Mouse (Mus musculus) spleen, adult 12 weeks (tissue): ENCODE measurements around the gene Hlcs.

Experiments used
- DNase-seq: peaks from one replicate; pipeline ENCODE4 v3.0.0; 2022; ENCODE audit warnings: low spot score

Gene Hlcs

GRCm38 (mm10) chr16:94094251-94095108, 218.9 kb downstream of the Hlcs start:
- no peak for DNase-seq

GRCm38 (mm10) chr16:94093151-94093863, 220.1 kb downstream of the Hlcs start:
- no peak for DNase-seq

DNA sequence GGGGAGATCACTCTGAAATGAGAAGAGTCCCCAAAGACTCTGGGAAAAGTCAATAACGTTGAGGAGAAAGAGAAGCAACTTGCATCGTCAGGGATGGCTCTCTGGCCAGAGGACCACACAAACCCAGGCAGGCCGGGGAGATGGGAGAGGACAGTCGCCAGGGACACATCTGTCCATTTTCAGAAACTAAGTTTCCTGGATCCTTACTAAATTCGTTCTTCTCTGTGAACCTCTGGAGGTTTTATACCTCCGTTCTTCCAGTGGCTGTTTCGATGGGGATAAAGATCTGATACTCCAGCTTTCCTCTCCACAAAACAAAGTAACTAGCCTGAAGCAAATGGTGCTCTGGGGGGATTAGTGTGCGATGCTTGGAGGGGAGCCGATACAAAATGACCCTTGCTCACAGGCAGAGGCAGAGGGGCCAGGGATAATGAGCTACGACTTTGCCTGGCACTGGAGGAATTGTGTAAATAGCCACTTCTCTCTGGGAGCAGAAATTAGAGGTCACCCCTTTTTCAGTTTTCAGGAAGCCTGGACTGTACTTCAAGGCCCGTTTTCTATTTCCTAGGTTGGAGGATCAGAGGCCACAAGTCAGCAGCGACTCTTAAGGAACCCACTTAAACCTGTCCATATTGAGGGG, 220.7 kb downstream of the Hlcs start:
- no peak for DNase-seq

DNA sequence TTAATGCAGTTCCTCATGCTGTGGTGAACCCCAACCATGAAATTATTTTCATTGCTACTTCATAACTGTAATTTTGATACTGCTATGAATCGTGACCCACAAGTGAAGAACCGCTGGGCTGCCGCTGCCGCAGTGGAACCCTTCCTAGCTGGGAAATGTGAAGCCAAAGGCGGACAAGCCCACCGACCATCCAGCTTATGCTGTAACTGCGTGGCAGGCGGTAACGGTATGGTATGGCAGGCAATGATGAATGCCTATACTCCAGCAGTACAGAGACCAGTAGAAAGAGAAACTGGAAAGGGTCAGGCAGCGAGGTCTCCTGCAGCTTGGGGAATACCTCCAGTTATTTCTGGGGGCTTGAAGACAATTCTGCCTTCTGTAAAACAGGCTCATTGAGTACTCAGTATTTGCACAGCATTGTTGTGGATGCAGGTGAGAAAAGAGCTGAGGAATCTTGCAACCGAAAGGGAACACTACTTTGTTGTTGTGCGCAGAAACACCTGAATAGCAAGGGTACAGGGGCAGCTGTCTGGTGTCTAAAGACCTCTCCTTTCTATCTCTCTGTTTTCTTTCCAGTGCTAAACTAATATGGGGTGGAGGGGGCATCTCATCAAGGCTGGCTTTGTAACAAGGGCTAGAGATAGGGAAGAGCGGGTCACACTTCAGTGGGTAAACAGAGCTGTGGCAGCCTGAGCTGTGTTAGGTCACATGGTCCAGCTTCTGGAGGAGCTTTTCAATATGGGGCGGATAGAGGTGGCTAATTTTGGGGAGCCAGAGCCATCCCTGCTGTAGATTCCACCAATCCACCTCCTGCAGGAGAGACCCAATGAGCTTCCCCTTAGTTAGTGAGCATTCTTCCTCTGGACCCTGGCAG, 224.3 kb downstream of the Hlcs start:
- DNase-seq, result no peak

DNA sequence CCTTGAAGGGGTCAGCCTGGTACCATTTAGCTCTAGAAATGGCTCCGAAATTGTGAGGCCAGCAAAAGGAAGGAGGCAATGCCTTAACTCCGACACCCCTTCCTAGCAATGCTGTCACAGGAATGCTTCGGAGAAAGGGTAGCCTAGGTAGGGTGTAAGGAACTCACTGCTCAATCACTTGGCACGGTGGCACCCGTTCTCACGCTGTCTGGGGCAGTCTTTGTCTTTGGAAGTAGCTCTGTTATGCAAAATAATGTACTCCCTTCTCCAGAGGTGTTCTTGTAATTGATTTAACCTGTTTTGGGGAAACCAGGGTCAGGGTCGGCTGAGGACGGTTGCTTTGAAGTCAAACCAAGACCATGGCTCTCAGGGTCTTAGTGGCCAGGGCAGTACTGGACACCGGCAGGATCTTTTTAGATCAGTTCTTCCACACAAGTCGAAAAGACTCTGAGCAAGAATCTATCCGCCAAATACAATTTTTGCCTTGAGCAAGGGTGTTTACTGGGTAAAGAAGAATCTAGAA, 225.1 kb downstream of the Hlcs start:
- no peak for DNase-seq

DNA sequence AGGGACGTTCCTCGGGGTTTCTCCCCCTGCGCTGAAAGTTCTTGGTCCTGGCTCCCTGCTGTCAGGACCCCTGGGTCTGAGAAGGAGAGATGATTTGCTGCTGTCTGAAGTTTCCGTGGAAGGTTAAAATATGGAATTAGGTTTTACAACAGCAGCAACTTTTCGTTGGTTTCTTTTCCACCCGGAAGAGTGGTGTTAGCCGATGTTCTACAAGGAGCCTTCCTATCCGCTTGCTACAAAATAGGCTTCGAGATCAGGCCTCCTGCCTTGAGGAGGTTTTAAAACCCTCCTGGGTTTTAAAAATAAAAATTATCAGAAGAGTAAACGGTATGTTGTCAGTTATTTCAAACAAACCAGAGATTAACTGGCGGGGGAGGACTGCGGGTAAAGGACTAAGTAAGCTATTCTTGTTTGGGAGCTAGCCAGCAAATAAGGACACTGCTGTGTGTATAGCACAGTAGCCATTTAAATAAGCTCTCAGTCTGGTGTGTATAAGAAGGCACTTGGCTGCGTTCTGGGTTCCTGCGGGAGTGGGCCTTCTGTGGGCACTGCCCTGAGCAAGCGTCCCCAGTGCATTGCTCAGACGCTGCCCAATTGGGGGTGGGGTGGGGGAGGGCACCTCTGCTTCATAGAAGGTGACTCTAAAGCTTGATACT, 225.7 kb downstream of the Hlcs start:
- no peak for DNase-seq

GRCm38 (mm10) chr16:94086701-94087569, 226.4 kb downstream of the Hlcs start:
- DNase-seq, result no peak

DNA sequence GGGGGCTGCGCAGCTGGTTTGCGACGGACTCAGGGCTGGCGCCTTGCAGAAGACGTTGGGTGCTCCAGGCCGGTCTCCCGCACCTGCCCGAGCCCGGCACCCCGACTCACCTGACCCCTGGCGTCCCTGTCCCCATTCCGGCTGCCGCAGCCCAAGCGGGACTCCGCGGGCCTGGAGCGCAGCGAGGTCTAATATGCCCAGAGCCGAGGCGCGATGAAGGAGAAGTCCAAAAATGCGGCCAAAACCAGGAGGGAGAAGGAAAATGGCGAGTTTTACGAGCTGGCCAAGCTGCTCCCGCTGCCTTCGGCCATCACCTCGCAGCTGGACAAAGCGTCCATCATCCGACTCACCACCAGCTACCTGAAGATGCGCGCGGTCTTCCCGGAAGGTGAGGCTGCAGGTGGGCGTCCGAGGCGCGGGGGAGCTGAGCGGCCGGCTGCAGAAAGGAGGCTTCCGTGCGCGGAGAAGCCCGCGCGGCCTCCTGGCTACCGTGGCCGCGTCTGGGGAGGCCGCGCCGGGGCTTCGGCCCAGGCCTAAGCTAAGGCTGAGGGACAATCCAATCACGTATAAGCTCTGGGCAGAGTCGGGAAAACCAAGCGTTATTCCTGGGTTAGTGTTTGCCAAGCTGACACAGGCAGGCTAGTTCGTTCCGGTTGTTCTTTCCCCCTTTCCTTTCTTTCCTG, 227.6 kb downstream of the Hlcs start:
- DNase-seq, result no peak

DNA sequence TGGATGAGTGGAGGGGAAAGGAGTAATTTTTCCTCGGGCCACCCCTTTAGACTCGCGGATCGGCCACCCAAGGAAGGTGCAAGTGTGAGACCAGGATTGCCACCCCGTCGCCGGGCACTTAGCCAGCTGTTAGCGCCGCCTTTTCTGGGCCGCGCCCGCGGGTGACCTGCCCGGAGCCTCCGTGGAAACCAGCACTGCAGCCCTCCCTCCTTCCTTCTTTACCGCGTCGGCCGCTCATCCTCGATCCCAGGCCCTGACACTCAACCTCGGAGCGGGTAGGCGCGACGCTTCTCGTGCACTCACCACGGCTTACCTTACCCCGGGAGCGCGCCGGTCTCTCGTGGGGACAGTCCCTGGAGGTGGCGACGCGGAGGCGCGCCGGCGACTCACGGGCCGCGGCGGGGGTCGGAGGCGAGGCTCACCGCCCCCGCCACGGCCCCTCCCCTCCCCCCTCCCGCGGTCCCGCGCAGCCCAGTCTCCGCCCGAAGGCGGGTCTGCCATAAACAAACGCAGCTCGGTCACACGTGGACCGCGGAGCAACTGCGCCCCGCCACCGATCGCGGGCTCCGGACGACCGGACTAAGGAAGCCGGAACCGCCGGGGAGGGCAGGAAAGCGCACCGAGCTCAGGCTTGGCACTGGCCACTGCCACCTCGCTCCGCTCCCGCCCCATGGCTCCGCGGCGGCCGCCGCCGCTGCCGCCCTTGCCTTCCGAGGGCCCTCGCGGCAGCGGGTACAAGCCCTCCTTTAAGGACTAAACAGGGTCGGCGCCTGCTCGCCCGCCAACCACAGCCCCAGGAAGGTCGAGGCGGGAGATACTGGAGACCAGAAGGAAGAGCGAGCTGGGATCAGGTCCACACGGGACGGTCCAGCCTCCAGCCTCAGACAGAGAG, 228.4 kb downstream of the Hlcs start, which contains the start of gene Sim2:
TSS of gene Sim2 (plus strand) at position 221 of the 892 bp plus-strand sequence.
- no peak for DNase-seq

DNA sequence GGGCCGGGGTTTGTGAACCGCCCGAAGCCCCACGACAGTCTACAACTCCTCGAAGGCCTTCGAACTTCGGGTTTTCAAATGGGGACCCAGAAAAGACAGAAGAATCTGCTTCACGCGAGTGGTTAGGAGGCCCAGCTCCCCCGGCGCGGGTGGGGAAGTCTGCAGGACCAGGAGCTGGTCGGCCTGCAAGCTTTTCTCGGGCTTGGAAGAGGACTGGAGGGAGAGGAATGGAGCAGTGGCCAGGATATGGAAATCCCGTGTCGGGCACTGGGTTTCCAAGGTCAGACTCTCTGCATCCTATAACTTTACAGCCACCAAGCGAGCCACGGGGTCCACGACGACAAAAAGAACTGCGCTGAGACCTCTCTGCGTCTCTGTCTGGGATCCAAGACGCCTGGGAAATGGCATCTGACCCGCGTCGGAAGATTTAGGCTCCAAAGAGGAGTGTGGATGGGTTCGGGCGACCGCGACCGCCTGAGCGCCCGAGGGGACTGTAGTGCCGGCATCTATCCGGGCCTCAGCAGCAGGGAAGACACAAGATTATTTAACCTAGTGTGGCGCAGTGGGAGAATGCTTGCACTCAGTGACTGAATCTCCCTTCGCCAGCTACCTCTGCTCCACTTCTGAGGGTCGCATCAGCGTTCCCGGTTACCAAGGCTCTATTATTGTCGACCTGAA, 229.4 kb downstream of the Hlcs start:
- no peak for DNase-seq

DNA sequence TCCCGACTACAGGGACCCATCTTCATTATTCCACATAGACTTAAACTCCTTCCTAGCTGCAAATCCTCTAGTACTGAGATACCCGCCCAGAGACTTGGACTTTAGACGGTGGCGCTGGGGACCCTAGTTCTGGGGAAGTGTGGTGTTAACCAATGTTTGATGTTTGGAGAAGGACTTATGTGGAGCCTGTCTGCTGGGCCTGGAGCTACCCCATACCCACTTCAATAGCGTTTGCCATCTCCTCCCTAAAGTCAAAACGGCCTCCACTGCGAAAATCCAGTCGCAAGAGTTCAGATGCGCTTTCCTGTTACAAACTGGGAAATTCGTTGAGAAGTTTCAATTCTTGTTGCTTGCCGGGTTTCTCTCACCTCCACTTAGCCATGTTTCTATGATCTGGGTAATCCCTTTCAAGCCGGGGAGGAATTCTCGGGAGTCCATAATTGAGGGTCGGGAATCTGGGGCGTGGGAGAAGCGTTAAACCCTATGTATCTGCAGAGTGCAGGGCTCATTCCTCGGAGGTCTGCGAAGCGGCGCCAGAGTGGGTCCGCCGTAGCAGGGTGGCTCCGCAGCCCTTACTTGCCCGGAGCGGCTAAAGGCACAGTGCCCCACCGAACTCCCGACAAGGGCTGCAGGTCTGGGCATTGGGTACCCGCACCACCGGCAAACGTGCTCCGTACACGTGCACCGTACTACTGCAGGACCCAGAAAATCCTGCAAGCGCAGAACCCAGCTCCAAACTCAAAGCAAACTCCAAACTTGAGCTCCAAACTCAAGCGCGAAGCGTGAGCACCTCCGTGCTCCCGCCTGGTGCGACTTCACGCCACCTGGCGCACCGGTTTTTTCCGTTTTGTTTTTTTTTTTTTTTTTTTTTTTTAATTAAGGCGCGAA, 230.2 kb downstream of the Hlcs start:
- DNase-seq, result no peak

DNA sequence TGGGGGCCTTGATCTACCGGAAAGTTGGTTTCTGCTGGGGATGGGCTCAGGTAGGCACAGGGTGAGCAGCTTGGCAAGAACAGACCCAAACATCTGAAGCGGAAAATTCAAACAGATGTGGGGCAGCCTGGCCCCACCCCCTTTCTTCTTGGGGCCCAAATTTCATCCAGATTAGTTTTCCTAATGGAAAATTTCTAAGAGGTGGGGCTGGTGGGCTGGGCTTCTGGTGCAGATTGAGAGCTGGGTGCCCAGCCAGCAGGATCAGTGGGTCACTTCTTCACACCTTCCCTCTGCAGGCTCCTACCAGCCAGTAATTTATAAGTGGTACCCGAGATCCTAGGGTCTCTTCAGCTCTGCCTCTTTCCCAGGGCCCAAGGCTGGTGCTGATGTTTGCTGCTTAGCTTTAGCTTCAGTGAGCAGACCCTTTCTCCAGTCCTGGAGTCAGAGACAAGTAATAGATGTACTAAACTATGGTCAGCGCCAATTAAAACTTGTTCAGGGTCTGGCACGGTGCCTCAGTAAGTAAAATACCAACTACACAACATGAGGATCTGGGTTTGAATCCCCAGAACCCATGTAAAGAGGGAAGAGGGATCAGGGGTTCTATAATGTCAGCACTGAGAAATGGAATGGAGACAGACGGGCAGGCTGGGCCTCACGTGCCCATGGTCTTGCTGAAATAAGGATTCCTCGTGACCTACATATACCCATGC, 231.2 kb downstream of the Hlcs start:
- no peak for DNase-seq

- DNase-seq, result no peak
These were observed 231.8 kb downstream of the Hlcs start for GRCm38 (mm10) chr16:94081596-94081995.

DNA sequence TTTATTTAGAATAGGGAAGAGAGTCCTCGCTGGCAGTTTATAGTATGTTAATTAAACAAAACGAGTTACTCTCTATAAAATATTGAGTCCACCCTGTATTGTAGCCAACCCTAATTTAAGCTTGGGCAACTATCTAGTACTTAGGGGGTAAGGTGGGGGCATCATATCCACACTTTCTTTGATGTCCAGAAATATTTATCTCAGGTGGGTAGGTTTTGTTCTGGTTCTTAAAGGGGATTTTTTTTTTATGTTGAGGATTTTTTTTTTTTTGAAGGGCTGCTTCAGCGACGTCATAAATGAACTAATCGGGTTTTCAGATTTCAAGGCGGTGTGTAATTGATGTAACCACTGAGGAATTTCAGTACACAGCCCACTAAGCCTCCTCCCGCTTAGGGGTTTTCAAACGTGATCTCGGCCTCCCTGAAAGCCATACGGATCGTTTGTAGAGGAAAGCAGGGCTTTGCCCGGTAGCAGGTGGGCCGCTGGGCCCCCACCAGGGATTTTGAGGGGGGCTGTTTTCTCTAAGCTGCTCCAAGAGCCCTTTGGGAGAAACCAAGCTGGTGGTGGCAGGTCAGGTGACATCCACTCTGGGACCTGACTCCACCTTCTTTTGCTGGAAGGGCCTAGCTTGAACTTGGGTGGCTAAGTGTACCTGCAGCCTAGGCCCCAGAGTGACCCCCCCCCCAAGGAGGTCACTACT, 233.4 kb downstream of the Hlcs start:
- no peak for DNase-seq

GRCm38 (mm10) chr16:94079075-94079855, 234.1 kb downstream of the Hlcs start:
- DNase-seq, result no peak
